In genomic region chr17:26594958-26595357, GRCm38 (mm10) we compare ENCODE assay signal across 8 mouse cellular contexts. TPM values are rescaled to one million over a fixed set of nuclear protein-coding genes. Genes with fewer than 3 reads are reported as not detected.
DNase-seq lines count a peak whose midpoint lies in the region; ATAC-seq and TF ChIP-seq lines count a peak whose summit lies in the region.

No protein-coding gene starts in this region.

- 0 out of 2 replicates have a peak overlapping the region, but pooled peaks have one; percentile 23 for H3K9ac ChIP-seq in kidney, embryonic 14.5 days (ENCODE audit: low read depth, low read length)
- H3K9ac ChIP-seq in CH12.LX (ENCODE audit: insufficient read depth, low read depth) = peak overlapping the region; percentile 1; the same call in 1 of the 2 replicates
- H3K9ac ChIP-seq in liver, embryonic 14.5 days (replicated peaks) = no peak overlapping the region

- no peaks in the 10 kb centered on the region; the same call in 1 of the 2 replicates for H3K79me2 ChIP-seq in CH12.LX (replicated peaks; ENCODE audit: control insufficient read depth, extremely low read depth, insufficient read depth, poor library complexity, severe bottlenecking)

- dilution Hi-C loops in CH12.LX (cut with MboI; ENCODE audit: extremely low pct_ligation_motif_present, extremely low pct_unique_long_range_greater_than_20kb, low sequenced_read_pairs) = no loop called here

- H3K9me3 ChIP-seq in kidney, embryonic 14.5 days (ENCODE audit: control insufficient read depth, low read length) = no peaks in the 10 kb centered on the region
- H3K9me3 ChIP-seq in CH12.LX (replicated peaks; ENCODE audit: low read length) = no peaks in the 10 kb centered on the region
- no peaks in the 10 kb centered on the region for H3K9me3 ChIP-seq in liver, embryonic 14.5 days (ENCODE audit: control insufficient read depth, low read length)

- TF ChIP-seq CTCF in CH12.LX (conservative IDR thresholded peaks at IDR 0.05 in 1 of 2, IDR thresholded peaks at IDR 0.05 in 1 of 2; ENCODE audit: low read depth in 2 of 2, low read length in 2 of 2) = no peak
- TF ChIP-seq CTCF in liver, embryonic 14.5 days (IDR thresholded peaks at IDR 0.05; ENCODE audit: low read depth) = no peak

- TF ChIP-seq POLR2A in CH12.LX (IDR thresholded peaks at IDR 0.05; ENCODE audit: low read depth, low read length) = no peak

- TF ChIP-seq EP300 in CH12.LX (IDR thresholded peaks at IDR 0.05; ENCODE audit: low read length) = no peak
- no peak for TF ChIP-seq EP300 in liver, embryonic 14.5 days (IDR thresholded peaks at IDR 0.05; ENCODE audit: low read depth)

- H3K27me3 ChIP-seq in kidney, embryonic 14.5 days (ENCODE audit: control insufficient read depth, insufficient read depth, low read length) = no peaks in the 10 kb centered on the region
- H3K27me3 ChIP-seq in CH12.LX (replicated peaks) = no peaks in the 10 kb centered on the region
- no peaks in the 10 kb centered on the region for H3K27me3 ChIP-seq in liver, embryonic 14.5 days (ENCODE audit: control insufficient read depth, insufficient read depth, low read length)

- intact Hi-C loops in gastrocnemius, postnatal 14 days (cut with DNase I; ENCODE audit: low total_unique reads) = no loop called here

- WGBS in kidney, embryonic 14.5 days = 82% methylated on average over 7 of the region's 7 CpGs
- 32% methylated on average over 7 of the region's 7 CpGs for WGBS in liver, embryonic 14.5 days (ENCODE audit: insufficient replicate concordance)

- peaks cover 21% of the 10 kb centered on the region for H3K4me1 ChIP-seq in kidney, embryonic 14.5 days (ENCODE audit: control insufficient read depth, insufficient read depth, low read length)
- peaks cover 15 to 50% of the 10 kb centered on the region in 2 experiments for H3K4me1 ChIP-seq in CH12.LX (ENCODE audit: control insufficient read depth in 1 of 2, insufficient read depth in 2 of 2)
- H3K4me1 ChIP-seq in liver, embryonic 14.5 days (replicated peaks; ENCODE audit: control insufficient read depth in 2 of 2, insufficient read depth in 2 of 2, low read length in 1 of 2) = peaks cover 12 to 26% of the 10 kb centered on the region in 2 experiments

- H3K27ac ChIP-seq in kidney, embryonic 14.5 days (ENCODE audit: low read depth, low read length) = peak overlapping the region; percentile 77; the same call in 1 of the 2 replicates
- peak overlapping the region; percentile 6; the same call in 1 of the 2 replicates for H3K27ac ChIP-seq in CH12.LX (ENCODE audit: insufficient read depth, low read depth)
- H3K27ac ChIP-seq in liver, embryonic 14.5 days = no peak overlapping the region

- no peak for DNase-seq in kidney, postnatal 14 days
- no peak for DNase-seq in CH12.LX (ENCODE audit: extremely low read depth)
- no peak for DNase-seq in liver, embryonic 14.5 days (ENCODE audit: low read depth in 3 of 3, low spot score in 3 of 3)
- DNase-seq in embryo, embryonic 11 days = no peak
- DNase-seq in gastrocnemius, postnatal 14 days = no peak

- H3K4me2 ChIP-seq in kidney, embryonic 14.5 days (replicated peaks; ENCODE audit: low read depth, low read length) = no peak overlapping the region
- no peak overlapping the region for H3K4me2 ChIP-seq in CH12.LX (ENCODE audit: insufficient read depth, low read depth, poor library complexity, severe bottlenecking)
- H3K4me2 ChIP-seq in liver, embryonic 14.5 days (ENCODE audit: low read depth) = no peak overlapping the region

- peaks cover 8% of the 10 kb centered on the region; the same call in 1 of the 2 replicates for H3K36me3 ChIP-seq in kidney, embryonic 14.5 days (ENCODE audit: control insufficient read depth, insufficient read depth, low read length)
- H3K36me3 ChIP-seq in CH12.LX (replicated peaks in 1 of 2; ENCODE audit: control insufficient read depth in 1 of 2, insufficient read depth in 1 of 2, low read length in 1 of 2) = peaks cover 8 to 75% of the 10 kb centered on the region in 2 experiments
- no peaks in the 10 kb centered on the region for H3K36me3 ChIP-seq in liver, embryonic 14.5 days (replicated peaks; ENCODE audit: control insufficient read depth, insufficient read depth, low read depth)

- in situ Hi-C loops in CH12.LX (cut with MboI; ENCODE audit: low pct_ligation_motif_present, low pct_unique_long_range_greater_than_20kb, low sequenced_read_pairs) = no loop called here

- no peak for ATAC-seq in kidney, embryonic 14.5 days (ENCODE audit: low FRiP score, low TSS enrichment)
- 0 out of 2 replicates have a peak, but pooled peaks have one; percentile 2 for ATAC-seq in common myeloid progenitor, adult 5-6 weeks (replicated peaks; ENCODE audit: low read depth, poor library complexity, severe bottlenecking)
- 0 out of 2 replicates have a peak, but pooled peaks have one; percentile 5 for ATAC-seq in liver, embryonic 14.5 days (ENCODE audit: insufficient read depth)
- no peak for ATAC-seq in monocyte, adult 5-6 weeks (replicated peaks; ENCODE audit: insufficient number of reproducible peaks, low FRiP score, low TSS enrichment, poor library complexity, severe bottlenecking)

- TF ChIP-seq RAD21 in CH12.LX (IDR thresholded peaks at IDR 0.05; ENCODE audit: low read depth, low read length) = no peak

- no peak overlapping the region for H3K4me3 ChIP-seq in kidney, embryonic 14.5 days (ENCODE audit: low read length)
- H3K4me3 ChIP-seq in CH12.LX (replicated peaks in 1 of 3; ENCODE audit: low read depth in 2 of 3, low read length in 2 of 3, poor library complexity in 1 of 3) = no peak overlapping the region
- no peak overlapping the region for H3K4me3 ChIP-seq in liver, embryonic 14.5 days (ENCODE audit: insufficient read depth in 1 of 2, low read depth in 2 of 2, low read length in 2 of 2)

TF ChIP-seq in CH12.LX, 34 proteins besides CTCF, POLR2A, EP300 and RAD21:
- TF ChIP-seq SMC3 (IDR thresholded peaks at IDR 0.05; ENCODE audit: low read depth, low read length) = no peak
- no peak for TF ChIP-seq SIN3A (IDR thresholded peaks at IDR 0.05; ENCODE audit: low read length)
- no peak for TF ChIP-seq MEF2A (IDR thresholded peaks at IDR 0.05; ENCODE audit: borderline replicate concordance, low read depth, low read length)
- TF ChIP-seq HCFC1 (IDR thresholded peaks at IDR 0.05; ENCODE audit: low read depth, low read length) = no peak
- no peak for TF ChIP-seq GABPA (IDR thresholded peaks at IDR 0.05; ENCODE audit: insufficient replicate concordance, low read depth, low read length)
- TF ChIP-seq ETS1 (conservative IDR thresholded peaks at IDR 0.05; ENCODE audit: low read depth, low read length) = no peak

RNA-seq across cellular contexts. Expression of gene Dusp1, which starts 33.0 kb away (rescaled TPM):
- polyA plus RNA-seq in kidney, embryonic 14.5 days (2014; fragmentation: Nextera tagmentation; extraction: Ambion mirVana) = 19.3 and 19.8 TPM in 2 replicates
- total RNA-seq in CH12.LX (2012; rRNA removed) (3.5 and 5.6 TPM in 2 replicates), CH12.LX (2014; rRNA removed) (2.6 and 3.5 TPM in 2 replicates)
- 8.6 and 9.9 TPM in 2 replicates for polyA plus RNA-seq in CH12.LX (2012; ENCODE audit: insufficient read length, low read depth)
- total RNA-seq in common myeloid progenitor, adult 5-6 weeks (2017) = 73.2 and 84.6 TPM in 2 replicates
- polyA plus RNA-seq in liver, embryonic 14.5 days (2012; rRNA removed) = 25.0 and 26.8 TPM in 2 replicates
- polyA plus RNA-seq in liver, embryonic 14.5 days (2014; fragmentation: Nextera tagmentation; extraction: Ambion mirVana) = 25.9 and 29.9 TPM in 2 replicates
- total RNA-seq in monocyte, adult 5-6 weeks (2017) = 146 to 413 TPM (median 198 TPM) in 3 replicates
- total RNA-seq in gastrocnemius, postnatal 14 days (2021) = 10 to 100 TPM; 30.8 to 77.9 TPM

RNA-seq across cellular contexts. Expression of gene Ergic1, which starts 33.7 kb away (rescaled TPM):
- 141 and 150 TPM in 2 replicates for polyA plus RNA-seq in kidney, embryonic 14.5 days (2014; fragmentation: Nextera tagmentation; extraction: Ambion mirVana)
- total RNA-seq in CH12.LX (2012; rRNA removed) = 129 and 131 TPM in 2 replicates
- 89.5 and 93.5 TPM in 2 replicates for total RNA-seq in CH12.LX (2014; rRNA removed)
- polyA plus RNA-seq in CH12.LX (2012; ENCODE audit: insufficient read length, low read depth) = 111 and 142 TPM in 2 replicates
- 44.6 and 46.9 TPM in 2 replicates for total RNA-seq in common myeloid progenitor, adult 5-6 weeks (2017)
- 26.0 and 27.5 TPM in 2 replicates for polyA plus RNA-seq in liver, embryonic 14.5 days (2012; rRNA removed)
- polyA plus RNA-seq in liver, embryonic 14.5 days (2014; fragmentation: Nextera tagmentation; extraction: Ambion mirVana) = 31.3 and 33.4 TPM in 2 replicates
- total RNA-seq in monocyte, adult 5-6 weeks (2017) = 16.0 to 20.2 TPM (median 17.6 TPM) in 3 replicates
- total RNA-seq in gastrocnemius, postnatal 14 days (2021) = 10 to 100 TPM; 71.4 to 87.7 TPM

Comparison
In these comparisons a context has a peak if more than half of its experiments do, and no peak if none do; other contexts are left out.
1. ATAC-seq: peak in common myeloid progenitor, adult 5-6 weeks (single experiment) and liver, embryonic 14.5 days (single experiment); none in kidney, embryonic 14.5 days (single experiment) and monocyte, adult 5-6 weeks (single experiment).
2. RNA of gene Dusp1, which starts 33.0 kb away (total RNA-seq): 146 to 413 TPM in monocyte, adult 5-6 weeks, 73.2 to 84.6 TPM in common myeloid progenitor, adult 5-6 weeks and 30.8 to 77.9 TPM in gastrocnemius, postnatal 14 days; 2.6 to 5.6 TPM in CH12.LX; every median in the first group is over 4 times any median in the second.